In genomic region chr7:112023601-112024445, GRCm38 (mm10) we compare ENCODE assay signal across 8 mouse cellular contexts. TPM values are rescaled to one million over a fixed set of nuclear protein-coding genes. Genes with fewer than 3 reads are reported as not detected.
DNase-seq lines count a peak whose midpoint lies in the region; ATAC-seq and TF ChIP-seq lines count a peak whose summit lies in the region.

No protein-coding gene starts in this region.

- peak overlapping the region; percentile 55 for H3K27ac ChIP-seq in CH12.LX (ENCODE audit: insufficient read depth, low read depth)
- peak overlapping the region; percentile 98 for H3K27ac ChIP-seq in heart, embryonic 15.5 days
- peak overlapping the region; percentile 96 for H3K27ac ChIP-seq in liver, embryonic 11.5 days (ENCODE audit: low read depth, low read length)
- H3K27ac ChIP-seq in neural tube, embryonic 12.5 days: peak overlapping the region; percentile 95

- TF ChIP-seq CTCF in CH12.LX (conservative IDR thresholded peaks at IDR 0.05 in 1 of 2, IDR thresholded peaks at IDR 0.05 in 1 of 2; ENCODE audit: low read depth in 2 of 2, low read length in 2 of 2): no peak

- no peaks in the 10 kb centered on the region for H3K27me3 ChIP-seq in CH12.LX (replicated peaks)
- H3K27me3 ChIP-seq in heart, embryonic 15.5 days: no peaks in the 10 kb centered on the region
- H3K27me3 ChIP-seq in liver, embryonic 11.5 days (replicated peaks; ENCODE audit: control insufficient read depth, insufficient read depth, low read length): no peaks in the 10 kb centered on the region
- H3K27me3 ChIP-seq in neural tube, embryonic 12.5 days (replicated peaks): no peaks in the 10 kb centered on the region

- in situ Hi-C loops in CH12.LX (cut with MboI; ENCODE audit: low pct_ligation_motif_present, low pct_unique_long_range_greater_than_20kb, low sequenced_read_pairs): no loop called here

- no peak for TF ChIP-seq RAD21 in CH12.LX (IDR thresholded peaks at IDR 0.05; ENCODE audit: low read depth, low read length)

- under 1% methylated on average over 58 of the region's 58 CpGs for WGBS in heart, embryonic 15.5 days
- under 1% methylated on average over 58 of the region's 58 CpGs for WGBS in liver, embryonic 11.5 days
- WGBS in neural tube, embryonic 12.5 days: 1% methylated on average over 58 of the region's 58 CpGs

- H3K4me2 ChIP-seq in CH12.LX (ENCODE audit: insufficient read depth, low read depth, poor library complexity, severe bottlenecking): peak overlapping the region; percentile 79
- H3K4me2 ChIP-seq in heart, embryonic 15.5 days: peak overlapping the region; percentile 69
- peak overlapping the region; percentile 89 for H3K4me2 ChIP-seq in liver, embryonic 11.5 days
- H3K4me2 ChIP-seq in neural tube, embryonic 12.5 days (replicated peaks): peak overlapping the region; percentile 71

- no peak; the same call in 1 of the 2 replicates for TF ChIP-seq POLR2A in CH12.LX (IDR thresholded peaks at IDR 0.05; ENCODE audit: low read depth, low read length)

- H3K36me3 ChIP-seq in CH12.LX (replicated peaks in 1 of 2; ENCODE audit: control insufficient read depth in 1 of 2, insufficient read depth in 1 of 2, low read length in 1 of 2): peaks cover 3 to 13% of the 10 kb centered on the region in 2 experiments
- no peaks in the 10 kb centered on the region for H3K36me3 ChIP-seq in heart, embryonic 15.5 days
- no peaks in the 10 kb centered on the region for H3K36me3 ChIP-seq in liver, embryonic 11.5 days (ENCODE audit: control insufficient read depth, insufficient read depth, low read length)
- no peaks in the 10 kb centered on the region for H3K36me3 ChIP-seq in neural tube, embryonic 12.5 days

- peak; percentile 14 for DNase-seq in kidney, adult 11 months
- DNase-seq in kidney, adult 18-20 months: no peak
- peak; percentile 42 for DNase-seq in CH12.LX (ENCODE audit: extremely low read depth)
- DNase-seq in c-Kit-positive CD71-negative TER-119-negative erythroid progenitor cells, embryonic 14.5 days (ENCODE audit: low read depth): peak; percentile 25
- peak; percentile 83 for DNase-seq in liver, embryonic 11.5 days (ENCODE audit: low spot score)
- no peak for DNase-seq in cerebellum, postnatal 36 days

- dilution Hi-C loops in CH12.LX (cut with MboI; ENCODE audit: extremely low pct_ligation_motif_present, extremely low pct_unique_long_range_greater_than_20kb, low sequenced_read_pairs): no loop called here

- peaks cover 0 to 16% of the 10 kb centered on the region in 2 experiments; a peak in 2 of 4 replicates for H3K4me1 ChIP-seq in CH12.LX (ENCODE audit: control insufficient read depth in 1 of 2, insufficient read depth in 2 of 2)
- H3K4me1 ChIP-seq in heart, embryonic 15.5 days (replicated peaks): peaks cover 44% of the 10 kb centered on the region
- H3K4me1 ChIP-seq in liver, embryonic 11.5 days (replicated peaks; ENCODE audit: control insufficient read depth, insufficient read depth, low read length): peaks cover 22% of the 10 kb centered on the region
- peaks cover 25% of the 10 kb centered on the region for H3K4me1 ChIP-seq in neural tube, embryonic 12.5 days

- peak; percentile 61 for ATAC-seq in heart, embryonic 15.5 days (replicated peaks; ENCODE audit: insufficient number of reproducible peaks, insufficient read depth, low FRiP score, low read depth)
- peak; percentile 74 for ATAC-seq in liver, embryonic 11.5 days (replicated peaks; ENCODE audit: low FRiP score)
- ATAC-seq in neural tube, embryonic 12.5 days (ENCODE audit: low FRiP score, low read depth): peak; percentile 86

- peak overlapping the region; percentile 56 to 87 (median 77) for H3K4me3 ChIP-seq in CH12.LX (replicated peaks in 1 of 3; ENCODE audit: low read depth in 2 of 3, low read length in 2 of 3, poor library complexity in 1 of 3)
- peak overlapping the region; percentile 87 for H3K4me3 ChIP-seq in heart, embryonic 15.5 days
- H3K4me3 ChIP-seq in liver, embryonic 11.5 days (ENCODE audit: low read depth, low read length): peak overlapping the region; percentile 94
- peak overlapping the region; percentile 93 for H3K4me3 ChIP-seq in neural tube, embryonic 12.5 days

- no peak for TF ChIP-seq EP300 in CH12.LX (IDR thresholded peaks at IDR 0.05; ENCODE audit: low read length)

- peak overlapping the region; percentile 79 for H3K9ac ChIP-seq in CH12.LX (ENCODE audit: insufficient read depth, low read depth)
- H3K9ac ChIP-seq in heart, embryonic 15.5 days: peak overlapping the region; percentile 95
- peak overlapping the region; percentile 99 for H3K9ac ChIP-seq in liver, embryonic 11.5 days (ENCODE audit: low read depth, low read length)
- H3K9ac ChIP-seq in neural tube, embryonic 12.5 days: peak overlapping the region; percentile 98

- H3K9me3 ChIP-seq in CH12.LX (replicated peaks; ENCODE audit: low read length): no peaks in the 10 kb centered on the region
- H3K9me3 ChIP-seq in heart, embryonic 15.5 days (replicated peaks): no peaks in the 10 kb centered on the region
- no peaks in the 10 kb centered on the region for H3K9me3 ChIP-seq in liver, embryonic 11.5 days (ENCODE audit: control insufficient read depth, low read length)
- no peaks in the 10 kb centered on the region for H3K9me3 ChIP-seq in neural tube, embryonic 12.5 days

- peaks cover 42% of the 10 kb centered on the region for H3K79me2 ChIP-seq in CH12.LX (replicated peaks; ENCODE audit: control insufficient read depth, extremely low read depth, insufficient read depth, poor library complexity, severe bottlenecking)

TF ChIP-seq in CH12.LX, 34 proteins besides CTCF, POLR2A, EP300 and RAD21:
- TF ChIP-seq UBTF (IDR thresholded peaks at IDR 0.05; ENCODE audit: low read depth, low read length) (peak; percentile 87), CHD2 (IDR thresholded peaks at IDR 0.05; ENCODE audit: low read length) (no peak), ZNF384 (IDR thresholded peaks at IDR 0.05; ENCODE audit: low read depth, low read length) (no peak), ELF1 (IDR thresholded peaks at IDR 0.05; ENCODE audit: low read depth, low read length) (no peak), MXI1 (IDR thresholded peaks at IDR 0.05; ENCODE audit: low read depth, low read length) (peak; percentile 9; the same call in 1 of the 2 replicates), GABPA (IDR thresholded peaks at IDR 0.05; ENCODE audit: insufficient replicate concordance, low read depth, low read length) (no peak), NRF1 (IDR thresholded peaks at IDR 0.05; ENCODE audit: low read depth, low read length) (no peak), ETS1 (conservative IDR thresholded peaks at IDR 0.05; ENCODE audit: low read depth, low read length) (no peak), SIN3A (IDR thresholded peaks at IDR 0.05; ENCODE audit: low read length) (peak; percentile 6; the same call in 1 of the 2 replicates), HCFC1 (IDR thresholded peaks at IDR 0.05; ENCODE audit: low read depth, low read length) (no peak; the same call in 1 of the 2 replicates), IRF4 (IDR thresholded peaks at IDR 0.05; ENCODE audit: low read depth, low read length) (no peak; the same call in 1 of the 2 replicates)

RNA-seq across cellular contexts. Expression of gene Usp47, which starts 0.5 kb away (rescaled TPM):
- total RNA-seq in CH12.LX (2012; rRNA removed) (35.0 and 38.9 TPM in 2 replicates), CH12.LX (2014; rRNA removed) (35.8 and 42.5 TPM in 2 replicates)
- polyA plus RNA-seq in CH12.LX (2012; ENCODE audit: insufficient read length, low read depth): 36.6 and 36.8 TPM in 2 replicates
- polyA plus RNA-seq in heart, embryonic 15.5 days (2015; fragmentation: Nextera tagmentation; extraction: Ambion mirVana): 55.1 and 58.9 TPM in 2 replicates
- 55.3 and 62.7 TPM in 2 replicates for polyA plus RNA-seq in liver, embryonic 11.5 days (2014; fragmentation: Nextera tagmentation; extraction: Ambion mirVana)
- 95.1 and 103 TPM in 2 replicates for polyA plus RNA-seq in neural tube, embryonic 12.5 days (2016; fragmentation: Nextera tagmentation; extraction: Ambion mirVana)

Comparison
In these comparisons a context has a peak if more than half of its experiments do, and no peak if none do; other contexts are left out.
1. DNase-seq: peak in kidney, adult 11 months (single experiment), CH12.LX (single experiment), c-Kit-positive CD71-negative TER-119-negative erythroid progenitor cells, embryonic 14.5 days (single experiment) and liver, embryonic 11.5 days (single experiment); none in kidney, adult 18-20 months (single experiment) and cerebellum, postnatal 36 days (0 of 2).
2. Peak in every context shown above with its lines, with median percentiles within 50 percentile points of each other: H3K27ac ChIP-seq, H3K4me2 ChIP-seq, H3K4me3 ChIP-seq, H3K9ac ChIP-seq and ATAC-seq.